Mouse (Mus musculus): ENCODE measurements around the gene Msgn1. TPM values are rescaled to one million over a fixed set of nuclear protein-coding genes. Genes with fewer than 3 reads are reported as not detected.
A peak's percentile ranks its signal among the peaks of the same experiment; 100 is the strongest.

Gene Msgn1
- polyA plus RNA-seq, 2 experiments from 2014 or later: 0.73 TPM; not detected in 1

GRCm38 (mm10) chr12:11198026-11198425 is 10.7 kb downstream of the Msgn1 start:
- ATAC-seq: peak; percentile 28

GRCm38 (mm10) chr12:11196830-11197229 is 11.9 kb downstream of the Msgn1 start:
- ATAC-seq: peak; percentile 26

- peak; percentile 88 for ATAC-seq
Observed at GRCm38 (mm10) chr12:11196142-11196597, 12.6 kb downstream of the Msgn1 start.

GRCm38 (mm10) chr12:11195031-11195430 is 13.7 kb downstream of the Msgn1 start:
- ATAC-seq: no peak

GRCm38 (mm10) chr12:11178486-11179154 is 30.2 kb downstream of the Msgn1 start:
- peak; percentile 76 for ATAC-seq

- ATAC-seq: no peak
Observed at GRCm38 (mm10) chr12:11177408-11178394, 31.1 kb downstream of the Msgn1 start.

- ATAC-seq: no peak
Observed at GRCm38 (mm10) chr12:11158670-11159069, 50.1 kb downstream of the Msgn1 start.

Other genes with a start within 250 kb of the Msgn1 start
- gene Kcns3, start 57.9 kb downstream of the Msgn1 start, polyA plus RNA-seq (2017; shearing (Covaris generic)): not detected
- 1 to 10 TPM; 1.2 to 1.5 TPM for gene Gen1, start 56.8 kb upstream of the Msgn1 start, polyA plus RNA-seq (2017; shearing (Covaris generic))
- gene Smc6, start 56.9 kb upstream of the Msgn1 start, polyA plus RNA-seq (2017; shearing (Covaris generic)): 100 to 1,000 TPM; 119 to 222 TPM
- gene Vsnl1, start 227.6 kb upstream of the Msgn1 start, polyA plus RNA-seq (2017; shearing (Covaris generic)): not detected
- gene Rad51ap2, start 247.1 kb upstream of the Msgn1 start, polyA plus RNA-seq (2017; shearing (Covaris generic)): not detected